Mouse (Mus musculus): ENCODE results near the gene Gusb. TPM values are rescaled to one million over a fixed set of nuclear protein-coding genes. Genes with fewer than 3 reads are reported as not detected.

The Gusb gene
- polyA plus RNA-seq, 1 experiment = 57.5 TPM

GRCm38 (mm10) chr5:130001356-130001987 is 1.4 kb downstream of the Gusb start:
- no peaks in the 10 kb centered on the region for H3K36me3 ChIP-seq (ENCODE audit: control insufficient read depth, insufficient read depth, low read length)
- TF ChIP-seq CTCF (IDR thresholded peaks at IDR 0.05; ENCODE audit: borderline replicate concordance, control insufficient read depth, extremely low read depth, insufficient read depth, low read length, poor library complexity) (no peak), POLR2A (IDR thresholded peaks at IDR 0.05; ENCODE audit: control insufficient read depth, extremely low read depth, insufficient read depth, low read length, poor library complexity) (no peak)
- H3K27me3 ChIP-seq (ENCODE audit: control insufficient read depth, insufficient read depth, low read length) = no peaks in the 10 kb centered on the region
- H3K4me3 ChIP-seq (ENCODE audit: control insufficient read depth, insufficient read depth, low read length) = peak overlapping the region; percentile 75
- H3K4me1 ChIP-seq (replicated peaks; ENCODE audit: control insufficient read depth, insufficient read depth, low read length) = peaks cover 14% of the 10 kb centered on the region
- 5% methylated on average over 5 of the region's 5 CpGs for WGBS
- DNase-seq = no peak
- H3K27ac ChIP-seq (ENCODE audit: control insufficient read depth, insufficient read depth, low read length) = no peak overlapping the region

DNA sequence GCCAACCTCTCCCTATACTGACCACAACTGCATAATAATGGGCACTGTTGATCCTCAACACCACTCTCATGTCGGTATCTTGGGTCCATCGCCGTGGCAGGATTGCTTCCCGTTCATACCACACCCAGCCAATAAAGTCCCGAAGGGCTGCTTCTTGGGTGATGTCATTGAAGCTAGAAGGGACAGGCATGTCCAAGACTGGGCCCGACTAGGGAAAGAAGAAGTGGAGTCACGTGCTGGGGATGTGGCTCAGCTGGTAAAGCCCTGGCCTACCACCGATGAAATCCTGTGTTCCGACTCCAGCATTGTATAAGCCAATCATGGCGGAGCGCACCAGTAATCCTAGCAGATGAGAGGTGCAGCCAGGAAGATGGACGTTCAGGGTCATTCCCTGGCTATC is 2.1 kb downstream of the Gusb start:
- Histone ChIP-seq H3K4me3 (ENCODE audit: control insufficient read depth, insufficient read depth, low read length) (no peak overlapping the region), H3K27me3 (ENCODE audit: control insufficient read depth, insufficient read depth, low read length) (no peaks in the 10 kb centered on the region), H3K27ac (ENCODE audit: control insufficient read depth, insufficient read depth, low read length) (no peak overlapping the region), H3K4me1 (replicated peaks; ENCODE audit: control insufficient read depth, insufficient read depth, low read length) (peaks cover 14% of the 10 kb centered on the region), H3K36me3 (ENCODE audit: control insufficient read depth, insufficient read depth, low read length) (no peaks in the 10 kb centered on the region)
- WGBS = 84% methylated on average over 12 of the region's 12 CpGs
- no peak for DNase-seq
- TF ChIP-seq CTCF (IDR thresholded peaks at IDR 0.05; ENCODE audit: borderline replicate concordance, control insufficient read depth, extremely low read depth, insufficient read depth, low read length, poor library complexity) (no peak), POLR2A (IDR thresholded peaks at IDR 0.05; ENCODE audit: control insufficient read depth, extremely low read depth, insufficient read depth, low read length, poor library complexity) (no peak)

DNA sequence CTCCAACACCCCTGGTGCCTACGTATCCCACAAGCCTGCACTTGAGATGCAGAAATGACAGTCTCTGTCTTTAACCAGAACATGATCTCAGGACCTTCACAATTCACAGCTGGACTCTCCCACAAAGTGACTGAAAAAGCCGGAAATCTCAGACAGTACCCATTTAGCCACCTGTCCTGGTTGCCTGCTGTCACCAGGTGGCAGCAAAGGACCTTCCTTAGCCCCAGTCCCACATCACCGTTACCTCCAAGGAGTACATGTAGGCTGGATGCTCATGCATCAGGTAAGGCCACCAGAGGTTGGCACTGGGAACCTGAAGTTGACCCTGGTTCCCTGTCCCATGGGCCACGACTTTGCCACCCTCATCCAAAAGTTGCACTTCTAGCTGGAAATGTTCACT is 3.8 kb downstream of the Gusb start:
- WGBS = 53% methylated on average over 4 of the region's 4 CpGs
- H3K27ac ChIP-seq (ENCODE audit: control insufficient read depth, insufficient read depth, low read length) = no peak overlapping the region
- DNase-seq = peak; percentile 60

DNA sequence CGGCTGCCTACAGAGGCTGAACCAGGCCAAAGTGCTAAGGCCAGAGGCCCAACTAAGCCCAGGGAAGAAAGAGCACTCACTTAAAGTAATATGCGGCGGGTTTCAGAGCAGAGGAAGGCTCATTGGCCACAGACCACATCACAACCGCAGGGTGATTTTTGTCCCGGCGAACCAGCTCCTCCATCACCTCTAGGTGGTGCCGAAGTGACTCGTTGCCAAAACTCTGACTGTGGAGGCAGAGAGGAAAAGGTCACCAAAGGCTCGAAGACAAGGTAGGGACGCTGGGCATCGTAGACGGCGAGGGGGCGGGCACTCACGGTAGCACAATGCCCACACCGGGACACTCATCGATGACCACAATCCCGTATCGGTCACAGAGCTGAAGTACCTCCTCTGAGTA is 5.1 kb downstream of the Gusb start:
- 0 out of 2 replicates have a peak, but pooled peaks cover 4% of the 10 kb centered on the region for H3K36me3 ChIP-seq (ENCODE audit: control insufficient read depth, insufficient read depth, low read length)
- no peak overlapping the region for H3K4me3 ChIP-seq (ENCODE audit: control insufficient read depth, insufficient read depth, low read length)
- 60% methylated on average over 19 of the region's 19 CpGs for WGBS

More for the DNA sequence above, 3.8 kb downstream of the Gusb start:
- Histone ChIP-seq H3K36me3 (ENCODE audit: control insufficient read depth, insufficient read depth, low read length) (no peaks in the 10 kb centered on the region), H3K4me1 (replicated peaks; ENCODE audit: control insufficient read depth, insufficient read depth, low read length) (peaks cover 14% of the 10 kb centered on the region), H3K27me3 (ENCODE audit: control insufficient read depth, insufficient read depth, low read length) (no peaks in the 10 kb centered on the region), H3K4me3 (ENCODE audit: control insufficient read depth, insufficient read depth, low read length) (no peak overlapping the region)
- TF ChIP-seq CTCF (IDR thresholded peaks at IDR 0.05; ENCODE audit: borderline replicate concordance, control insufficient read depth, extremely low read depth, insufficient read depth, low read length, poor library complexity) (peak; percentile 71; the same call in 1 of the 2 replicates), POLR2A (IDR thresholded peaks at IDR 0.05; ENCODE audit: control insufficient read depth, extremely low read depth, insufficient read depth, low read length, poor library complexity) (no peak)

GRCm38 (mm10) chr5:129994989-129995388 is 7.9 kb downstream of the Gusb start:
- Histone ChIP-seq H3K36me3 (ENCODE audit: control insufficient read depth, insufficient read depth, low read length) (0 out of 2 replicates have a peak, but pooled peaks cover 4% of the 10 kb centered on the region), H3K27me3 (ENCODE audit: control insufficient read depth, insufficient read depth, low read length) (no peaks in the 10 kb centered on the region), H3K27ac (ENCODE audit: control insufficient read depth, insufficient read depth, low read length) (no peak overlapping the region), H3K4me3 (ENCODE audit: control insufficient read depth, insufficient read depth, low read length) (no peak overlapping the region), H3K4me1 (replicated peaks; ENCODE audit: control insufficient read depth, insufficient read depth, low read length) (no peaks in the 10 kb centered on the region)
- DNase-seq = no peak
- 93% methylated on average over 7 of the region's 7 CpGs for WGBS
- TF ChIP-seq CTCF (IDR thresholded peaks at IDR 0.05; ENCODE audit: borderline replicate concordance, control insufficient read depth, extremely low read depth, insufficient read depth, low read length, poor library complexity) (no peak), POLR2A (IDR thresholded peaks at IDR 0.05; ENCODE audit: control insufficient read depth, extremely low read depth, insufficient read depth, low read length, poor library complexity) (no peak)

More for the DNA sequence above, 5.1 kb downstream of the Gusb start:
- H3K27ac ChIP-seq (ENCODE audit: control insufficient read depth, insufficient read depth, low read length) = no peak overlapping the region
- H3K27me3 ChIP-seq (ENCODE audit: control insufficient read depth, insufficient read depth, low read length) = no peaks in the 10 kb centered on the region
- DNase-seq = no peak
- TF ChIP-seq CTCF (IDR thresholded peaks at IDR 0.05; ENCODE audit: borderline replicate concordance, control insufficient read depth, extremely low read depth, insufficient read depth, low read length, poor library complexity) (no peak), POLR2A (IDR thresholded peaks at IDR 0.05; ENCODE audit: control insufficient read depth, extremely low read depth, insufficient read depth, low read length, poor library complexity) (no peak)
- peaks cover 8% of the 10 kb centered on the region for H3K4me1 ChIP-seq (replicated peaks; ENCODE audit: control insufficient read depth, insufficient read depth, low read length)

- TF ChIP-seq POLR2A (IDR thresholded peaks at IDR 0.05; ENCODE audit: control insufficient read depth, extremely low read depth, insufficient read depth, low read length, poor library complexity) = no peak
- no peak for TF ChIP-seq CTCF (IDR thresholded peaks at IDR 0.05; ENCODE audit: borderline replicate concordance, control insufficient read depth, extremely low read depth, insufficient read depth, low read length, poor library complexity)
- no peak for DNase-seq
- H3K27ac ChIP-seq (ENCODE audit: control insufficient read depth, insufficient read depth, low read length) = no peak overlapping the region
- H3K27me3 ChIP-seq (ENCODE audit: control insufficient read depth, insufficient read depth, low read length) = no peaks in the 10 kb centered on the region
- H3K36me3 ChIP-seq (ENCODE audit: control insufficient read depth, insufficient read depth, low read length) = peaks cover 11% of the 10 kb centered on the region
- WGBS = 97% methylated on average over 14 of the region's 14 CpGs
- no peak overlapping the region for H3K4me3 ChIP-seq (ENCODE audit: control insufficient read depth, insufficient read depth, low read length)
- H3K4me1 ChIP-seq (replicated peaks; ENCODE audit: control insufficient read depth, insufficient read depth, low read length) = no peaks in the 10 kb centered on the region
These were observed 9.5 kb downstream of the Gusb start for GRCm38 (mm10) chr5:129993374-129993773.

Data from thymus, adult 2 months (tissue).